Mouse (Mus musculus): ENCODE measurements at regions not wholly inside any gene's neighbourhood (a gene's known extent, or its start where the extent isn't known, plus 50 kb on each side); places are given as distances from the start of the nearest gene placed in this dataset.

GRCm38 (mm10) chr8:115903853-115904420 is 196.3 kb upstream of the Maf start:
- TF ChIP-seq CTCF (IDR thresholded peaks at IDR 0.05; ENCODE audit: insufficient read depth, low read length) (no peak), POLR2A (IDR thresholded peaks at IDR 0.05; ENCODE audit: borderline replicate concordance, extremely low read depth, low read depth, low read length) (no peak)
